Mouse (Mus musculus) ovary, adult 2 months (tissue): ENCODE data around the gene Gm5152. TPM values are rescaled to one million over a fixed set of nuclear protein-coding genes. Genes with fewer than 3 reads are reported as not detected.

Source experiments
- polyA plus RNA-seq: library from polyadenylated mRNA; depleted of rRNA; stranded (reverse); fragments of >200 nt; gene quantifications from 2 replicates; pipeline ENCODE4 v1.2.3, GENCODE M21; 2012; rRNA removed

Gene Gm5152
- not detected in 2 replicates for polyA plus RNA-seq

DNA sequence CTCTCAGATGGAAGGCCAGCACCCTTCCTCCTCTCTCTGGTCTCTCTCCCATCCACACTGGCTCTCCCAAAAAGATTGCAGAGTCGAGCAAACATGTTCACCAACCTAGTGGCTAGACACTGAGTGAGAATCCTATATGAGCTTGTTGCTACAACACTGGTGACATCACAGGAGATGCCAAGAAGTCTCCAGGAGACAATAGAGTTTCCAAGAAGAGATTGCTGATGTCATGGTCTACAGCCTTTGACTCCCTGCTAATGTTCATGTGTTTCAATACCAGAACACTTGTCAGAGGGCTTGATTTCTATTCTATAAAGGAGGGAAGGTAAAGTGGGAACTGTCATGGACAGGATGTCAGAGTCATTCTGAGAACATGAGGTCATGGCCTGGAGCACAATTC lies at the start of gene Gm5152:
TSS of gene Gm5152 (minus strand) at position 101 of the 400 bp plus-strand sequence.

